Mouse (Mus musculus): ENCODE data around the gene Ubr7.

Gene Ubr7

DNA sequence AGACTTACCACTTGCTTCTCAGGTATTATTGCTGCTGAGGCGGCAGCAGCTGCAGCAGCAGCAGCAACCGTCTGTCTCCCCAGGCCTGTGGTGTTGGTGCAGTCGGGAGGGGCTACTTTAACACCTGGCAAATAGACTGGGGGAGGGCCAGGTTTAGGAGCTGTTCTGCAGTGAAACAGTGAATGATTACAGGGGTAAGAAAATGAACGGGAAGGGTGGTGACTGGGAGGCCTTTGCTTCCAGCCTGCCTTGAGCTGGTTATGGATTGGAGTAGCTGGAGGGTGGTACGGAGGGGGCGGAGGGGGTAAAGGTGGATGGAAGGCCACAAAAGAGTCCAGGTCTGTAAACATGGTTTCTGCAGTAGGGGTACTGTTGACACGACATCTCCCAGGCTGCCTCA is 30.2 kb downstream of the Ubr7 start:
- in situ Hi-C loops (cut with MboI, MseI): no loop called here

DNA sequence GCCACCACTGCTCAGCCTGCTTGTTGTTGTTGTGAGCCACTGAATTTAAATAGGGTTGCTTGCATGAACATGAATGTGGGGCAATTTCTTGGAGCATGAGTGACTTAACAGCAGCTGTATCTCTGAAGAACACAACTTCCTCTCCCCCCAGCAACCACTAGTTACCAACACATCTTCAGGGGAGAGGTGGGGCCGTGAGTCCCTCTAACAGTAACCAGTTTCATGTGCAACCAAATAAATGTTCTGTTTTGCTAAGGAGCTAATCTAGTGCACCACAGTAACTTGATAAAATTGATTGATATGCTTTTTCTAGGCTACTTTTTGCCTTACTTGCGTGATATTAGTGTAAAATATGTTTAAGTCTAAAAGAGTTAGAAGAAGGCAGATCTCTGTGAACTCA is 41.8 kb downstream of the Ubr7 start:
- in situ Hi-C loops (cut with MboI, MseI): loop anchor here in 1 of 2 experiments (10.0 kb wide), 1 partner anchor 265 kb away; no protein-coding TSS in a partner anchor

DNA sequence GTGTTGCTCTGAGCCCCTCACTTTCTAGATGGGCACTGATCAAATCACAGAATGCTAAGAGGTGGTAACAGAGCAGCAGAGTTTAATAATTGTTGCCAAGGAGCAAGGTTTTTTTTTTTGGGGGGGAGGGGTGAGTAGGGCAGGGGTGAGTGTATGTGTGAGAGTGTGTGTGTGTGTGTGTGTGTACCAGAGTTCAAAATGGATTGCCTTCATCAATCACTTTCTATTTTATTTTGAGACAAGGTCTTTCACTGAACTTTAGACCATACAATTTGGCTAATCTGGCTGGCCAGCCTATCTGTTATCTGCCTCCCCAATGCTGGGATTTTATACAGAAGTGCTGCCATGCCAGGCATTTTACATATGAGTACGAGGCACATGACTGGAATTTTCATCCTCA is 57.1 kb downstream of the Ubr7 start:
- in situ Hi-C loops (cut with MboI, MseI): no loop called here

DNA sequence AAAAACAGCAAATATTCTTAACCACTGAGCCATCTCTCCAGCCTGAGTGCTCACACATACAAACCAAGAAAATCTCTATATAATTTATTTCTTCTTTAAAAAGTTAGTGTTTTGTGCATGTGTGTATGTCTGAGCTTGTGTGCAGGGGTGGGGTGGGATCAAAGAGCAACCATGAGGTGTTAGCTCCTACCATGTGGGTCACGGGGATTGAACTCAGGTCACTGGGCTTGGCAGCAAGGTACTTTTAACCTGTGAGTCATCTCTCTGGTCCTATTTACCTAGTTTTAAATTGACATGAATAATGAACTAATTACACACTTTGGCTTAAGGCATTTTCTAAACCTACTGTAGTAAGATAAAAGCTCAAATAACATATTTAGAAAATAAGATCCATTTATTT is 68.6 kb downstream of the Ubr7 start:
- in situ Hi-C loops (cut with MboI, MseI): no loop called here

DNA sequence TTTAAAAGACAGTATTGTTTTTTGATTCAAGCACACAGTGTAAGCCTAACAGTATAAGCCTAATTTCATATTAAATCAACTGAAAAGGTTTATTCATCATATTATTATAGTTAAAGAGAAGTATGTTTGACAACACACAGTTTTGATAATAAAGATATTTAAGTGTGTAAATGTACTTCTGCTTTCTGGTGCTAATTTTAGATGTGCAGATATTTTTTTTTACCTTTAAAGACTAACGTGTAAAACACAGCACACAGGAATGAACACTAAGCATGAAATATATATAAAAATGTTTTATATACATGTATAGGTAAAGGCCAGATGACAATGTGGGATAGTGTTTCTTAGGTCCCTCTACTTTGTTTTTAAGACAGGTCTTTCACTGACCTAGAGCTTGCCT is 69.4 kb downstream of the Ubr7 start:
- in situ Hi-C loops (cut with MboI, MseI): no loop called here

All from T-helper 17 cell (primary cell).